Mouse (Mus musculus) liver, embryonic 11.5 days (tissue): ENCODE data around the gene Gstm7. TPM values are rescaled to one million over a fixed set of nuclear protein-coding genes. Genes with fewer than 3 reads are reported as not detected.

ENCODE experiments used
- ATAC-seq: fragments of 200-750 bp; cut with Nextera tagmentation; replicated peaks from 2 replicates; pipeline ENCODE4 v1.8.0; 2017; ENCODE audit warnings: moderate number of reproducible peaks, mild to moderate bottlenecking, moderate TSS enrichment, moderate library complexity; ENCODE audit not compliant: low FRiP score
- DNase-seq: peaks from one replicate; pipeline ENCODE4 v3.0.0-alpha.2; 2017; ENCODE audit warnings: low spot score
- H3K27ac ChIP-seq: fragments of 300-500 bp; sonication (generic); 2 replicates; pipeline ENCODE4 v1.5.1; 2014; ENCODE audit warnings: mild to moderate bottlenecking, low read depth, low read length, control low read depth
- H3K27me3 ChIP-seq: fragments of 300-500 bp; sonication (generic); replicated peaks from 2 replicates; pipeline ENCODE4 v1.6.1; 2014; ENCODE audit warnings: low read length, mixed read lengths; ENCODE audit not compliant: control insufficient read depth, insufficient read depth
- H3K36me3 ChIP-seq: fragments of 300-500 bp; sonication (generic); 2 replicates; pipeline ENCODE4 v1.6.1; 2014; ENCODE audit warnings: mild to moderate bottlenecking, low read length, moderate library complexity, mixed read lengths; ENCODE audit not compliant: control insufficient read depth, insufficient read depth
- H3K4me1 ChIP-seq: fragments of 300-500 bp; sonication (generic); replicated peaks from 2 replicates; pipeline ENCODE4 v1.6.1; 2014; ENCODE audit warnings: low read length, mixed read lengths; ENCODE audit not compliant: control insufficient read depth, insufficient read depth
- H3K4me2 ChIP-seq: fragments of 300-500 bp; sonication (generic); 2 replicates; pipeline ENCODE4 v1.6.1; 2014; ENCODE audit warnings: mild to moderate bottlenecking, control low read depth, moderate library complexity
- H3K4me3 ChIP-seq: fragments of 300-500 bp; sonication (generic); 2 replicates; pipeline ENCODE4 v1.5.1; 2014; ENCODE audit warnings: low read depth, low read length, control low read depth
- H3K9ac ChIP-seq: fragments of 300-500 bp; sonication (generic); 2 replicates; pipeline ENCODE4 v1.6.1; 2014; ENCODE audit warnings: low read depth, low read length, control low read depth
- H3K9me3 ChIP-seq: fragments of 300-500 bp; sonication (generic); 2 replicates; pipeline ENCODE4 v1.6.1; 2016; ENCODE audit warnings: low read length, inconsistent platforms, mixed read lengths; ENCODE audit not compliant: control insufficient read depth
- WGBS: fragments of 180-500 bp; shearing (Covaris S2); extraction: QIAGEN DNeasy Blood & Tissue Kit; methylation state at CpG from one replicate; pipeline ENCODE4 v1.1.7; 2014; 5-methylcytosine and 5-hydroxymethylcytosine counted together
- polyA plus RNA-seq: library from polyadenylated mRNA; unstranded; fragments of >200 nt; fragmentation: Nextera tagmentation; extraction: Ambion mirVana; gene quantifications from 2 replicates; pipeline ENCODE4 v1.2.1, GENCODE M21; 2014

The Gstm7 gene
- polyA plus RNA-seq, 1 experiment from 2014 or later: 10.8 TPM

GRCm38 (mm10) chr3:107943239-107943990 is 11.8 kb upstream of the Gstm7 start, which contains the start of gene Gstm6:
Gstm6 (minus strand) TSS chr3:107943749.
- 20% methylated on average over 20 of the region's 20 CpGs for WGBS
- peak; percentile 34; the same call in 1 of the 2 replicates for ATAC-seq

DNA sequence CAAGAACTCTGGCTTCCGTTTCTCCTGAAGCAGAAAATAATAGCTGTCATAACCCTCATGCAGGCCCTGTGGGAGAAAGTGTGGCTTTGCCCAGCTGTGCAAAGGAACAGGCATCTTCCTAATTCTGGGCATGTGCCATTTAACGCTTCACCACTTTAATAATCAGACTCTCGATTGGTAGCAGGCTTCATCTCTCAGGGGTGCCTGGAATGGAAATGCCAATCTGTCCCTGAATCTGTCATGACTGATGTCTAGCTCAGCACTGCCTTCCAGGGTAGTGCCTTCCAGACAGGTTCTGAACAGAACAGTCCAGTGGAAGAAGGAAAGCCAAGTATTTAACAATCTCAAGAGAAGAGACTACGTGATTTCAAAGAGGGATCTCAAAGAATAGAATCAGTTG is 9.6 kb upstream of the Gstm7 start:
- Histone ChIP-seq H3K4me3 (no peak overlapping the region), H3K4me2 (no peak overlapping the region), H3K9me3 (no peaks in the 10 kb centered on the region), H3K9ac (no peak overlapping the region), H3K27me3 (no peaks in the 10 kb centered on the region), H3K27ac (no peak overlapping the region), H3K36me3 (no peaks in the 10 kb centered on the region), H3K4me1 (no peaks in the 10 kb centered on the region)
- ATAC-seq: no peak
- DNase-seq: no peak
- 75% methylated on average over 4 of the region's 4 CpGs for WGBS

More at GRCm38 (mm10) chr3:107943239-107943990, 11.8 kb upstream of the Gstm7 start, which contains the start of gene Gstm6:
- H3K36me3 ChIP-seq: no peaks in the 10 kb centered on the region
- no peaks in the 10 kb centered on the region for H3K27me3 ChIP-seq
- no peak within 1 kb of the TSS for H3K27ac ChIP-seq
- H3K4me2 ChIP-seq: peak within 1 kb of the TSS; percentile 56
- H3K4me1 ChIP-seq: no peaks in the 10 kb centered on the region
- DNase-seq: no peak
- no peaks in the 10 kb centered on the region for H3K9me3 ChIP-seq
- H3K9ac ChIP-seq: no peak within 1 kb of the TSS
- no peak within 1 kb of the TSS for H3K4me3 ChIP-seq

DNA sequence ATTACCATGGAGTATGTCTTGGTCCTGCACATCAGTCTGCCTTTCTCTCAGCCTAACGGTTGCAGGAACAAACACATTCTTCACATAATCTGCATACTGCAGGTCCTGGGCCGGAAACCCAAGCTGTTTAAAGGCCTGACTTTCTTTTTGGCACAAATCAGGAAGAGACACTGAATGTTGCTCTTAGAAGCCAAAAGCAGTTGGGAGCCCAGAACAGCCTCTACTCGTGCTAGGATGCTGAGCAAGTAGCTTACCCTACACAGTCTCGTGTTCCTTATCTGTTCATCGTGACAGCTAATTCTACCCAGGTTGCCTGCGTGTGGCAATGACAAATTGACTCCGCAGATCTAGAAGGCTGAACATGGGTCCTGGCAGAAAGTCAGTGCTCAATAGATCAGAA is 8.9 kb upstream of the Gstm7 start:
- Histone ChIP-seq H3K27me3 (no peaks in the 10 kb centered on the region), H3K4me2 (no peak overlapping the region), H3K36me3 (no peaks in the 10 kb centered on the region), H3K9me3 (no peaks in the 10 kb centered on the region), H3K27ac (no peak overlapping the region), H3K9ac (no peak overlapping the region), H3K4me1 (no peaks in the 10 kb centered on the region), H3K4me3 (no peak overlapping the region)
- ATAC-seq (no peak), DNase-seq (no peak)
- WGBS: 65% methylated on average over 7 of the region's 7 CpGs

DNA sequence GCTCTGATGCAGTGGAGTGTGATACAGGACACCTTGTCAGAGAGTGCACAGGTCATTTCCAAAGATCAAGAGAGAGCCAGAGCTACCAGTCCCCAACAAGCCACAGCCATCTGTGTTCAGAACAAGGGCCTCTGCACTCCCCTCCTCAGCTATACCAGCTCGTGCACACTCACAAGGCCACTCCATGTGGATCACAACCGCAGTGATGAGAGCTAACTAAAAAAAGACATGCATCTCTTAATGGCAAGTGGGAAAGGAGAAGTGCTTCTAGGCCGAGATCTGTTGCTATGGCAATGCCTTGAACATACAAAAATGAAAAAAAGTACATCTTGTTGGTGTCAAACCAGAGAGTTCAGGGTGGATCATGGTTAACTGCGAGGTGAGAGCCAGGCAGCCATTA is 8.2 kb upstream of the Gstm7 start:
- Histone ChIP-seq H3K27me3 (no peaks in the 10 kb centered on the region), H3K4me2 (no peak overlapping the region), H3K4me1 (no peaks in the 10 kb centered on the region), H3K9me3 (no peaks in the 10 kb centered on the region), H3K4me3 (no peak overlapping the region), H3K36me3 (no peaks in the 10 kb centered on the region), H3K9ac (no peak overlapping the region), H3K27ac (no peak overlapping the region)
- 72% methylated on average over 4 of the region's 4 CpGs for WGBS
- DNase-seq (no peak), ATAC-seq (no peak)

- no peak overlapping the region for H3K9ac ChIP-seq
- no peak overlapping the region for H3K4me2 ChIP-seq
- no peaks in the 10 kb centered on the region for H3K27me3 ChIP-seq
- 35% methylated on average over 3 of the region's 3 CpGs for WGBS
- no peaks in the 10 kb centered on the region for H3K9me3 ChIP-seq
- no peaks in the 10 kb centered on the region for H3K4me1 ChIP-seq
- ATAC-seq (0 out of 2 replicates have a peak, but pooled peaks have one; percentile 19), DNase-seq (no peak)
- H3K4me3 ChIP-seq: no peak overlapping the region
- H3K27ac ChIP-seq: no peak overlapping the region
- no peaks in the 10 kb centered on the region for H3K36me3 ChIP-seq
Observed at GRCm38 (mm10) chr3:107939403-107939802, 7.8 kb upstream of the Gstm7 start.

DNA sequence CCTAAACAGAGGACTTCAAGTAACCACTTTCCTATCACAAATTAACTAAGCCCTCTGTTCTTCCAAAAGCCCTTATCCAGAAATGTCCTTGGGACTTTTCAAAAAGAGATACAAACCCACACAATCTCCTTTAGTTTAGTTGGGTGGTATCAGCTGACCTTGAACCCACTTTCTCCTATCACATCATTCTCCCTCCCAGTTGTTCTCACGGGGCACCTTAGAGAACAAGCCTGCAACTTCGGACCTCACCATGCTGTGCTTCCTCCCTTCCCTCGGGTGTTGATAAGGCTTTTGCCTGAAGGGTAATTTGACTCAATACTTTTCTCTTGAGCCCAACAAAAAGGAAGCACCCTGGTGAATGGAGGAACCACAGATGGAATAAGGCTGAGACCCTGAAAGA is 4.3 kb upstream of the Gstm7 start:
- DNase-seq (no peak), ATAC-seq (no peak)
- Histone ChIP-seq H3K27ac (no peak overlapping the region), H3K9ac (no peak overlapping the region), H3K36me3 (no peaks in the 10 kb centered on the region), H3K4me1 (no peaks in the 10 kb centered on the region), H3K4me3 (no peak overlapping the region), H3K9me3 (no peaks in the 10 kb centered on the region), H3K4me2 (no peak overlapping the region), H3K27me3 (no peaks in the 10 kb centered on the region)
- WGBS: 39% methylated on average over 3 of the region's 3 CpGs

GRCm38 (mm10) chr3:107935268-107935667 is 3.7 kb upstream of the Gstm7 start:
- ATAC-seq: no peak
- no peak overlapping the region for H3K9ac ChIP-seq
- 88% methylated on average over 3 of the region's 3 CpGs for WGBS
- H3K27me3 ChIP-seq: no peaks in the 10 kb centered on the region
- no peak overlapping the region for H3K4me3 ChIP-seq
- H3K4me1 ChIP-seq: no peaks in the 10 kb centered on the region
- no peaks in the 10 kb centered on the region for H3K9me3 ChIP-seq
- no peak for DNase-seq
- no peak overlapping the region for H3K4me2 ChIP-seq
- no peak overlapping the region for H3K27ac ChIP-seq
- H3K36me3 ChIP-seq: no peaks in the 10 kb centered on the region

GRCm38 (mm10) chr3:107932128-107932527 is 511 bp upstream of the Gstm7 start:
- no peaks in the 10 kb centered on the region for H3K9me3 ChIP-seq
- no peak overlapping the region for H3K9ac ChIP-seq
- H3K4me3 ChIP-seq: no peak overlapping the region
- H3K4me1 ChIP-seq: no peaks in the 10 kb centered on the region
- no peak overlapping the region for H3K27ac ChIP-seq
- DNase-seq (no peak), ATAC-seq (no peak)
- H3K27me3 ChIP-seq: no peaks in the 10 kb centered on the region
- WGBS: 72% methylated on average over 6 of the region's 6 CpGs
- H3K36me3 ChIP-seq: no peaks in the 10 kb centered on the region
- no peak overlapping the region for H3K4me2 ChIP-seq

GRCm38 (mm10) chr3:107931134-107931533 is 483 bp downstream of the Gstm7 start:
- no peak overlapping the region for H3K27ac ChIP-seq
- H3K27me3 ChIP-seq: no peaks in the 10 kb centered on the region
- H3K36me3 ChIP-seq: no peaks in the 10 kb centered on the region
- H3K4me2 ChIP-seq: peak overlapping the region; percentile 62
- H3K9me3 ChIP-seq: no peaks in the 10 kb centered on the region
- H3K4me3 ChIP-seq: peak overlapping the region; percentile 34
- DNase-seq (no peak), ATAC-seq (peak; percentile 6; the same call in 1 of the 2 replicates)
- no peaks in the 10 kb centered on the region for H3K4me1 ChIP-seq
- H3K9ac ChIP-seq: no peak overlapping the region
- 68% methylated on average over 2 of the region's 2 CpGs for whole genome bisulfite sequencing
